Mouse (Mus musculus) liver, embryonic 13.5 days (tissue): ENCODE measurements at regions not wholly inside any gene's neighbourhood (a gene's known extent, or its start where the extent isn't known, plus 50 kb on each side); places are given as distances from the start of the nearest gene placed in this dataset.

Experiments used
- ATAC-seq: fragments of 200-750 bp; cut with Nextera tagmentation; 2 replicates; pipeline ENCODE4 v1.8.0; 2017; ENCODE audit warnings: low read depth, mild to moderate bottlenecking, moderate number of reproducible peaks, moderate library complexity
- DNase-seq: peaks from one replicate; pipeline ENCODE4 v3.0.0; 2022
- H3K27ac ChIP-seq: fragments of 300-500 bp; sonication (generic); 2 replicates; pipeline ENCODE4 v1.5.1; 2015; ENCODE audit warnings: moderate library complexity, mild to moderate bottlenecking, inconsistent platforms
- H3K27me3 ChIP-seq: fragments of 300-500 bp; sonication (generic); 2 replicates; pipeline ENCODE4 v1.6.1; 2015; ENCODE audit warnings: mild to moderate bottlenecking, inconsistent platforms
- H3K36me3 ChIP-seq: fragments of 300-500 bp; sonication (generic); 2 replicates; pipeline ENCODE4 v1.6.1; 2015; ENCODE audit warnings: mild to moderate bottlenecking, inconsistent platforms
- H3K4me1 ChIP-seq: fragments of 300-500 bp; sonication (generic); replicated peaks from 2 replicates; pipeline ENCODE4 v1.6.1; 2015; ENCODE audit warnings: inconsistent platforms
- H3K4me2 ChIP-seq: fragments of 300-500 bp; sonication (generic); 2 replicates; pipeline ENCODE4 v1.6.1; 2015; ENCODE audit warnings: inconsistent platforms, mild to moderate bottlenecking, moderate library complexity
- H3K4me3 ChIP-seq: fragments of 300-500 bp; sonication (generic); replicated peaks from 2 replicates; pipeline ENCODE4 v1.5.1; 2015; ENCODE audit warnings: mild to moderate bottlenecking, inconsistent platforms
- H3K9ac ChIP-seq: fragments of 300-500 bp; sonication (generic); 2 replicates; pipeline ENCODE4 v1.6.1; 2015; ENCODE audit warnings: mild to moderate bottlenecking, inconsistent platforms
- H3K9me3 ChIP-seq: fragments of 300-500 bp; sonication (generic); replicated peaks from 2 replicates; pipeline ENCODE4 v1.6.1; 2016; ENCODE audit warnings: inconsistent platforms
- WGBS: fragments of 180-500 bp; shearing (Covaris S2); methylation state at CpG from one replicate; pipeline ENCODE4 v1.1.7; 2015; ENCODE audit not compliant: insufficient replicate concordance; 5-methylcytosine and 5-hydroxymethylcytosine counted together

DNA sequence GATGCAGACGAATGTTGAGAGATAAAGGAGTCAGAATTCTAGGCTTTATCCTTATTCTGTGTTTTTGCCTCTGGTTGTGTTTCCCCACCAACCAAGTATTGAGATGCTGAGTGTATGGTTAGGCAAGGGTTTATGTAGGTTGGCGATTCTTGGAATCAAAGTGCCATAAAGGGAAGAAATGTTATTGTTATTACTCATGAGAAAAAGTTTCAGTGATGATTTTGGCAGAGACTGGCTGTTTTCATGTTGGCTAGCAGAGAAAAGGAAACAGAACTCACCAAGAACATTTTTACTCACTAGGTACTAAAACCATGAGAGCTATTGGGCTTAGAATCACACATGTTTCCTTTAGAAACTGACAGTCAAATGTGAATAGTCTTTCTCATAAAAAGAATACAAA is 202.9 kb downstream of the Fzd1 start:
- Histone ChIP-seq H3K9ac (no peak overlapping the region), H3K27me3 (no peaks in the 10 kb centered on the region), H3K4me2 (no peak overlapping the region), H3K4me1 (no peaks in the 10 kb centered on the region), H3K9me3 (no peaks in the 10 kb centered on the region), H3K4me3 (no peak overlapping the region), H3K36me3 (no peaks in the 10 kb centered on the region), H3K27ac (no peak overlapping the region)
- WGBS = 29% methylated on average over 2 of the region's 2 CpGs
- no peak for DNase-seq
- ATAC-seq = no peak

GRCm38 (mm10) chr5:4538572-4538971 is 219.3 kb downstream of the Fzd1 start:
- H3K27me3 ChIP-seq = no peaks in the 10 kb centered on the region
- 55% methylated on average over 6 of the region's 6 CpGs for WGBS
- H3K4me2 ChIP-seq = no peak overlapping the region

GRCm38 (mm10) chr5:4536790-4537189 is 221.0 kb downstream of the Fzd1 start:
- H3K4me3 ChIP-seq = no peak overlapping the region
- 32% methylated on average over 2 of the region's 2 CpGs for WGBS
- H3K27me3 ChIP-seq = no peaks in the 10 kb centered on the region
- ATAC-seq (no peak), DNase-seq (no peak)
- no peaks in the 10 kb centered on the region for H3K4me1 ChIP-seq
- no peaks in the 10 kb centered on the region for H3K9me3 ChIP-seq
- no peaks in the 10 kb centered on the region for H3K36me3 ChIP-seq
- H3K27ac ChIP-seq = no peak overlapping the region
- H3K9ac ChIP-seq = no peak overlapping the region
- H3K4me2 ChIP-seq = no peak overlapping the region

More at GRCm38 (mm10) chr5:4538572-4538971, 219.3 kb downstream of the Fzd1 start:
- no peaks in the 10 kb centered on the region for H3K4me1 ChIP-seq
- H3K27ac ChIP-seq = no peak overlapping the region
- H3K4me3 ChIP-seq = no peak overlapping the region
- ATAC-seq (no peak), DNase-seq (no peak)
- H3K36me3 ChIP-seq = no peaks in the 10 kb centered on the region
- no peaks in the 10 kb centered on the region for H3K9me3 ChIP-seq
- no peak overlapping the region for H3K9ac ChIP-seq

- Histone ChIP-seq H3K36me3 (no peaks in the 10 kb centered on the region), H3K9ac (no peak overlapping the region), H3K9me3 (no peaks in the 10 kb centered on the region), H3K27me3 (no peaks in the 10 kb centered on the region), H3K4me3 (no peak overlapping the region), H3K4me2 (no peak overlapping the region), H3K4me1 (no peaks in the 10 kb centered on the region), H3K27ac (no peak overlapping the region)
- WGBS = 53% methylated on average over 8 of the region's 8 CpGs
- ATAC-seq = no peak
- DNase-seq = no peak
Measured at GRCm38 (mm10) chr5:4535951-4536350, 221.9 kb downstream of the Fzd1 start.

- H3K9ac ChIP-seq = no peak overlapping the region
- no peaks in the 10 kb centered on the region for H3K9me3 ChIP-seq
- no peak overlapping the region for H3K4me3 ChIP-seq
- no peak overlapping the region for H3K4me2 ChIP-seq
- H3K27me3 ChIP-seq = no peaks in the 10 kb centered on the region
- H3K36me3 ChIP-seq = no peaks in the 10 kb centered on the region
- H3K27ac ChIP-seq = no peak overlapping the region
- DNase-seq = no peak
- ATAC-seq = no peak
- H3K4me1 ChIP-seq = no peaks in the 10 kb centered on the region
- WGBS = 41% methylated on average over 2 of the region's 2 CpGs
Measured at GRCm38 (mm10) chr5:4534512-4534911, 223.3 kb downstream of the Fzd1 start.

GRCm38 (mm10) chr5:4530236-4531067 is 227.4 kb downstream of the Fzd1 start:
- WGBS = 27% methylated on average over 10 of the region's 10 CpGs
- DNase-seq (no peak), ATAC-seq (no peak)
- no peak overlapping the region for H3K27ac ChIP-seq
- H3K9me3 ChIP-seq = no peaks in the 10 kb centered on the region
- H3K4me1 ChIP-seq = no peaks in the 10 kb centered on the region
- H3K36me3 ChIP-seq = no peaks in the 10 kb centered on the region
- H3K9ac ChIP-seq = no peak overlapping the region
- H3K4me3 ChIP-seq = no peak overlapping the region
- no peaks in the 10 kb centered on the region for H3K27me3 ChIP-seq
- no peak overlapping the region for H3K4me2 ChIP-seq

- no peak overlapping the region for H3K9ac ChIP-seq
- ATAC-seq (no peak), DNase-seq (no peak)
- 55% methylated on average over 9 of the region's 9 CpGs for WGBS
- H3K9me3 ChIP-seq = no peaks in the 10 kb centered on the region
- H3K4me1 ChIP-seq = no peaks in the 10 kb centered on the region
- H3K4me2 ChIP-seq = no peak overlapping the region
- H3K36me3 ChIP-seq = no peaks in the 10 kb centered on the region
- H3K27me3 ChIP-seq = no peaks in the 10 kb centered on the region
- H3K4me3 ChIP-seq = no peak overlapping the region
- H3K27ac ChIP-seq = no peak overlapping the region
Measured at GRCm38 (mm10) chr5:4526042-4526815, 231.6 kb downstream of the Fzd1 start.

GRCm38 (mm10) chr5:4500599-4500998 is 257.2 kb downstream of the Fzd1 start:
- Histone ChIP-seq H3K27ac (no peak overlapping the region), H3K4me1 (no peaks in the 10 kb centered on the region; the same call in 1 of the 2 replicates), H3K4me2 (no peak overlapping the region), H3K9ac (no peak overlapping the region), H3K27me3 (no peaks in the 10 kb centered on the region), H3K9me3 (no peaks in the 10 kb centered on the region), H3K4me3 (no peak overlapping the region), H3K36me3 (no peaks in the 10 kb centered on the region)
- 56% methylated on average over 3 of the region's 3 CpGs for WGBS
- DNase-seq (no peak), ATAC-seq (no peak)

GRCm38 (mm10) chr5:4499036-4499435 is 258.8 kb downstream of the Fzd1 start:
- Histone ChIP-seq H3K4me3 (no peak overlapping the region), H3K4me2 (no peak overlapping the region)
- no peak for DNase-seq

GRCm38 (mm10) chr5:4498425-4498824 is 259.4 kb downstream of the Fzd1 start:
- ATAC-seq (no peak), DNase-seq (no peak)
- H3K36me3 ChIP-seq = no peaks in the 10 kb centered on the region
- no peaks in the 10 kb centered on the region; the same call in 1 of the 2 replicates for H3K4me1 ChIP-seq
- no peak overlapping the region for H3K9ac ChIP-seq
- no peak overlapping the region for H3K4me3 ChIP-seq
- no peak overlapping the region for H3K4me2 ChIP-seq
- H3K9me3 ChIP-seq = no peaks in the 10 kb centered on the region
- H3K27ac ChIP-seq = no peak overlapping the region
- H3K27me3 ChIP-seq = no peaks in the 10 kb centered on the region
- WGBS = 82% methylated on average over 3 of the region's 3 CpGs

More at GRCm38 (mm10) chr5:4499036-4499435, 258.8 kb downstream of the Fzd1 start:
- 36% methylated on average over 4 of the region's 4 CpGs for WGBS
- no peaks in the 10 kb centered on the region for H3K9me3 ChIP-seq
- H3K27ac ChIP-seq = no peak overlapping the region
- H3K36me3 ChIP-seq = no peaks in the 10 kb centered on the region
- H3K27me3 ChIP-seq = no peaks in the 10 kb centered on the region
- H3K9ac ChIP-seq = no peak overlapping the region
- no peak for ATAC-seq
- H3K4me1 ChIP-seq = no peaks in the 10 kb centered on the region; the same call in 1 of the 2 replicates

DNA sequence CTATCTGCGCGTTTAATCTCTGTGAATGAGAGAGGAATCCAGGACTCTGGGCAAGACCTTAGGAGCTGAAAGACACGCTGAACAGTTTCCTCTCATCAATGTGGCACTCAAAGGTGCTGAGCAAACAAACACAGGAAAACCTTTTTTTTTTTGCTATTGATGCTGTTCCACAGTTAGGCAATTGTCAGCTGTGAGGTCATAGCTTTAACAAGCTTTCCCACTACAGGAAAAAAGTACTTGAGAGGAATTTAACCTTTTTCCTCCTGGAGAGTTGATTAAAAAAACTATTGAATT is 261.0 kb downstream of the Fzd1 start:
- 30% methylated on average over 3 of the region's 3 CpGs for WGBS

More for the DNA sequence above, 261.0 kb downstream of the Fzd1 start:
- Histone ChIP-seq H3K36me3 (no peaks in the 10 kb centered on the region), H3K27me3 (no peaks in the 10 kb centered on the region), H3K9ac (no peak overlapping the region), H3K4me3 (no peak overlapping the region), H3K4me1 (no peaks in the 10 kb centered on the region; the same call in 1 of the 2 replicates), H3K4me2 (no peak overlapping the region), H3K27ac (no peak overlapping the region), H3K9me3 (no peaks in the 10 kb centered on the region)
- DNase-seq = no peak
- ATAC-seq = no peak
